Mouse (Mus musculus): Measurements from ENCODE around the gene Msrb1. TPM values are rescaled to one million over a fixed set of nuclear protein-coding genes. Genes with fewer than 3 reads are reported as not detected.
A peak's percentile ranks its signal among the peaks of the same experiment; 100 is the strongest.

Msrb1 gene
- polyA plus RNA-seq, 1 experiment = 54.2 TPM

- Histone ChIP-seq H3K27ac (ENCODE audit: insufficient read depth, low read depth, low read length) (peak overlapping the region; percentile 2; the same call in 1 of the 2 replicates), H3K4me3 (ENCODE audit: low read depth, low read length) (peak overlapping the region; percentile 80), H3K36me3 (ENCODE audit: control insufficient read depth, insufficient read depth, low read length) (peaks cover 10% of the 10 kb centered on the region), H3K27me3 (ENCODE audit: control insufficient read depth, insufficient read depth, low read length) (no peaks in the 10 kb centered on the region), H3K4me1 (ENCODE audit: control insufficient read depth, insufficient read depth, insufficient read length, low read length) (peaks cover 15% of the 10 kb centered on the region; the same call in 1 of the 2 replicates)
- TF ChIP-seq POLR2A (IDR thresholded peaks at IDR 0.05; ENCODE audit: low read depth, low read length) (no peak), CTCF (IDR thresholded peaks at IDR 0.05; ENCODE audit: extremely low read depth, insufficient read length, insufficient replicate concordance, low read depth, low read length) (peak; percentile 18; the same call in 1 of the 2 replicates)
- 13% methylated on average over 8 of the region's 8 CpGs for WGBS
Measured at GRCm38 (mm10) chr17:24737135-24737810, 831 bp downstream of the Msrb1 start.

GRCm38 (mm10) chr17:24738238-24738637 is 1.8 kb downstream of the Msrb1 start:
- no peak overlapping the region for H3K4me3 ChIP-seq (ENCODE audit: low read depth, low read length)
- TF ChIP-seq CTCF (IDR thresholded peaks at IDR 0.05; ENCODE audit: extremely low read depth, insufficient read length, insufficient replicate concordance, low read depth, low read length) (no peak), POLR2A (IDR thresholded peaks at IDR 0.05; ENCODE audit: low read depth, low read length) (no peak)
- H3K27ac ChIP-seq (ENCODE audit: insufficient read depth, low read depth, low read length) = no peak overlapping the region
- H3K27me3 ChIP-seq (ENCODE audit: control insufficient read depth, insufficient read depth, low read length) = no peaks in the 10 kb centered on the region
- peaks cover 15% of the 10 kb centered on the region for H3K36me3 ChIP-seq (ENCODE audit: control insufficient read depth, insufficient read depth, low read length)
- 34% methylated on average over 4 of the region's 4 CpGs for WGBS
- peaks cover 15% of the 10 kb centered on the region; the same call in 1 of the 2 replicates for H3K4me1 ChIP-seq (ENCODE audit: control insufficient read depth, insufficient read depth, insufficient read length, low read length)

- Histone ChIP-seq H3K36me3 (ENCODE audit: control insufficient read depth, insufficient read depth, low read length) (peaks cover 15% of the 10 kb centered on the region), H3K4me3 (ENCODE audit: low read depth, low read length) (no peak overlapping the region), H3K27me3 (ENCODE audit: control insufficient read depth, insufficient read depth, low read length) (no peaks in the 10 kb centered on the region), H3K27ac (ENCODE audit: insufficient read depth, low read depth, low read length) (no peak overlapping the region), H3K4me1 (ENCODE audit: control insufficient read depth, insufficient read depth, insufficient read length, low read length) (peaks cover 15% of the 10 kb centered on the region; the same call in 1 of the 2 replicates)
- WGBS = 28% methylated on average over 8 of the region's 8 CpGs
- TF ChIP-seq POLR2A (IDR thresholded peaks at IDR 0.05; ENCODE audit: low read depth, low read length) (no peak), CTCF (IDR thresholded peaks at IDR 0.05; ENCODE audit: extremely low read depth, insufficient read length, insufficient replicate concordance, low read depth, low read length) (no peak)
Measured at GRCm38 (mm10) chr17:24739926-24740325, 3.5 kb downstream of the Msrb1 start.

GRCm38 (mm10) chr17:24742307-24742706 is 5.9 kb downstream of the Msrb1 start:
- no peak overlapping the region for H3K27ac ChIP-seq (ENCODE audit: insufficient read depth, low read depth, low read length)
- WGBS = 65% methylated on average over 8 of the region's 8 CpGs
- no peak for TF ChIP-seq POLR2A (IDR thresholded peaks at IDR 0.05; ENCODE audit: low read depth, low read length)
- no peak for TF ChIP-seq CTCF (IDR thresholded peaks at IDR 0.05; ENCODE audit: extremely low read depth, insufficient read length, insufficient replicate concordance, low read depth, low read length)

GRCm38 (mm10) chr17:24743896-24744295 is 7.5 kb downstream of the Msrb1 start:
- Histone ChIP-seq H3K27me3 (ENCODE audit: control insufficient read depth, insufficient read depth, low read length) (no peaks in the 10 kb centered on the region), H3K4me3 (ENCODE audit: low read depth, low read length) (no peak overlapping the region), H3K36me3 (ENCODE audit: control insufficient read depth, insufficient read depth, low read length) (peaks cover 15% of the 10 kb centered on the region), H3K27ac (ENCODE audit: insufficient read depth, low read depth, low read length) (no peak overlapping the region), H3K4me1 (ENCODE audit: control insufficient read depth, insufficient read depth, insufficient read length, low read length) (no peaks in the 10 kb centered on the region)
- 86% methylated on average over 5 of the region's 5 CpGs for WGBS
- no peak for TF ChIP-seq POLR2A (IDR thresholded peaks at IDR 0.05; ENCODE audit: low read depth, low read length)
- no peak for TF ChIP-seq CTCF (IDR thresholded peaks at IDR 0.05; ENCODE audit: extremely low read depth, insufficient read length, insufficient replicate concordance, low read depth, low read length)

More at GRCm38 (mm10) chr17:24742307-24742706, 5.9 kb downstream of the Msrb1 start:
- Histone ChIP-seq H3K27me3 (ENCODE audit: control insufficient read depth, insufficient read depth, low read length) (no peaks in the 10 kb centered on the region), H3K36me3 (ENCODE audit: control insufficient read depth, insufficient read depth, low read length) (peaks cover 15% of the 10 kb centered on the region), H3K4me3 (ENCODE audit: low read depth, low read length) (no peak overlapping the region), H3K4me1 (ENCODE audit: control insufficient read depth, insufficient read depth, insufficient read length, low read length) (peaks cover 6% of the 10 kb centered on the region; the same call in 1 of the 2 replicates)

- H3K4me3 ChIP-seq (ENCODE audit: low read depth, low read length) = no peak overlapping the region
- H3K27ac ChIP-seq (ENCODE audit: insufficient read depth, low read depth, low read length) = no peak overlapping the region
- 84% methylated on average over 3 of the region's 3 CpGs for WGBS
- no peaks in the 10 kb centered on the region for H3K4me1 ChIP-seq (ENCODE audit: control insufficient read depth, insufficient read depth, insufficient read length, low read length)
- H3K36me3 ChIP-seq (ENCODE audit: control insufficient read depth, insufficient read depth, low read length) = peaks cover 15% of the 10 kb centered on the region
- no peak for TF ChIP-seq POLR2A (IDR thresholded peaks at IDR 0.05; ENCODE audit: low read depth, low read length)
- H3K27me3 ChIP-seq (ENCODE audit: control insufficient read depth, insufficient read depth, low read length) = no peaks in the 10 kb centered on the region
Measured at GRCm38 (mm10) chr17:24744381-24744780, 7.9 kb downstream of the Msrb1 start.

GRCm38 (mm10) chr17:24745526-24746497 is 9.4 kb downstream of the Msrb1 start:
- H3K4me3 ChIP-seq (ENCODE audit: low read depth, low read length) = no peak overlapping the region
- TF ChIP-seq CTCF (IDR thresholded peaks at IDR 0.05; ENCODE audit: extremely low read depth, insufficient read length, insufficient replicate concordance, low read depth, low read length) (peak; percentile 78; the same call in 1 of the 2 replicates), POLR2A (IDR thresholded peaks at IDR 0.05; ENCODE audit: low read depth, low read length) (no peak; the same call in 1 of the 2 replicates)
- peaks cover 14% of the 10 kb centered on the region for H3K36me3 ChIP-seq (ENCODE audit: control insufficient read depth, insufficient read depth, low read length)
- WGBS = 23% methylated on average over 7 of the region's 7 CpGs
- H3K4me1 ChIP-seq (ENCODE audit: control insufficient read depth, insufficient read depth, insufficient read length, low read length) = no peaks in the 10 kb centered on the region
- no peak overlapping the region for H3K27ac ChIP-seq (ENCODE audit: insufficient read depth, low read depth, low read length)
- H3K27me3 ChIP-seq (ENCODE audit: control insufficient read depth, insufficient read depth, low read length) = no peaks in the 10 kb centered on the region

Data from small intestine, adult 2 months (tissue).